Mouse (Mus musculus): ENCODE results near the gene Pacs2.

- TF ChIP-seq CTCF (IDR thresholded peaks at IDR 0.05; ENCODE audit: insufficient read depth, low read length) (no peak), POLR2A (IDR thresholded peaks at IDR 0.05; ENCODE audit: borderline replicate concordance, extremely low read depth, low read depth, low read length) (no peak)
Observed at GRCm38 (mm10) chr12:113048103-113048502, 33.8 kb downstream of the Pacs2 start.
